Mouse (Mus musculus): Measurements from ENCODE around the gene Pigr.

GRCm38 (mm10) chr1:130821149-130821471 lies 5.4 kb upstream of the Pigr start:
- TF ChIP-seq CTCF (IDR thresholded peaks at IDR 0.05; ENCODE audit: control insufficient read depth, insufficient read depth, insufficient replicate concordance, low read depth, low read length) (no peak), POLR2A (IDR thresholded peaks at IDR 0.05; ENCODE audit: control insufficient read depth, low read depth, low read length) (no peak)
